Mouse (Mus musculus): ENCODE results near the gene Ccdc189. TPM values are rescaled to one million over a fixed set of nuclear protein-coding genes. Genes with fewer than 3 reads are reported as not detected.

Ccdc189 gene
- polyA plus RNA-seq, 1 experiment from 2014 or later = 5.8 TPM

GRCm38 (mm10) chr7:127589637-127590036 is 1.2 kb upstream of the Ccdc189 start:
- no peak overlapping the region for H3K9ac ChIP-seq
- H3K4me3 ChIP-seq (replicated peaks) = peak overlapping the region; percentile 77
- no peak for ATAC-seq (ENCODE audit: insufficient read depth, low FRiP score, low read depth)
- WGBS = 91% methylated on average over 9 of the region's 9 CpGs
- H3K27ac ChIP-seq = no peak overlapping the region
- peaks cover 10% of the 10 kb centered on the region for H3K4me1 ChIP-seq
- H3K27me3 ChIP-seq (replicated peaks) = no peaks in the 10 kb centered on the region
- H3K36me3 ChIP-seq = peaks cover 47% of the 10 kb centered on the region
- H3K4me2 ChIP-seq = peak overlapping the region; percentile 70
- no peaks in the 10 kb centered on the region for H3K9me3 ChIP-seq

- no peak; the same call in 1 of the 2 replicates for ATAC-seq (ENCODE audit: insufficient read depth, low FRiP score, low read depth)
- Histone ChIP-seq H3K27me3 (replicated peaks) (no peaks in the 10 kb centered on the region), H3K4me3 (replicated peaks) (peak overlapping the region; percentile 77), H3K4me1 (peaks cover 10% of the 10 kb centered on the region), H3K9ac (peak overlapping the region; percentile 86), H3K4me2 (peak overlapping the region; percentile 70), H3K9me3 (no peaks in the 10 kb centered on the region), H3K36me3 (peaks cover 41% of the 10 kb centered on the region), H3K27ac (peak overlapping the region; percentile 50; the same call in 1 of the 2 replicates)
- WGBS = 4% methylated on average over 29 of the region's 29 CpGs
These were observed 506 bp upstream of the Ccdc189 start for GRCm38 (mm10) chr7:127588901-127589300.

GRCm38 (mm10) chr7:127587196-127587595 is 1.2 kb downstream of the Ccdc189 start:
- Histone ChIP-seq H3K27ac (no peak overlapping the region), H3K9me3 (no peaks in the 10 kb centered on the region), H3K27me3 (replicated peaks) (no peaks in the 10 kb centered on the region), H3K4me3 (replicated peaks) (no peak overlapping the region; the same call in 1 of the 2 replicates), H3K9ac (no peak overlapping the region), H3K36me3 (peaks cover 41% of the 10 kb centered on the region), H3K4me2 (peak overlapping the region; percentile 88), H3K4me1 (peaks cover 10% of the 10 kb centered on the region)
- no peak for ATAC-seq (ENCODE audit: insufficient read depth, low FRiP score, low read depth)
- 59% methylated on average over 5 of the region's 5 CpGs for WGBS

DNA sequence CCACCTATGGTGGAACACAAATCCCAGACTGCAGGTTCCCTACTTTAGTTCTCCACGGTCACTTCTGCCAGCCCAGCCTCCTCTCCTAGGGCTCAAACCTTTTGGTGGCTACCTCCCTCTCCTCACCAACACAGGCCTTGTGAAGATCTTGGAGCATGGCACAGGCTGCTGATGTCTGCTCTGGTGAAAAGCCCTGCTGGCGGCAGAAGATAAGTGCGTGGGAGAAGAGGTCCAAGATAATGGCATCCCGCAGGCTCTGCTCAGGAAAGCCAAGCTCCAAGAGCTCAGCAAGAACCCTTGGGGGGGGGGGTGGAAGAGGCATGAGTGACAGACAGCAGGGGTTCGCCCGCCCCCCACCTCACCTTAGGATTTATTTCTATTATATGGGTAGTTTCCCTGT is 2.2 kb downstream of the Ccdc189 start:
- 88% methylated on average over 6 of the region's 6 CpGs for WGBS
- no peak for ATAC-seq (ENCODE audit: insufficient read depth, low FRiP score, low read depth)

GRCm38 (mm10) chr7:127585031-127585430 is 3.4 kb downstream of the Ccdc189 start:
- Histone ChIP-seq H3K9me3 (no peaks in the 10 kb centered on the region), H3K9ac (no peak overlapping the region), H3K4me3 (replicated peaks) (no peak overlapping the region), H3K4me2 (no peak overlapping the region), H3K4me1 (peaks cover 10% of the 10 kb centered on the region), H3K27me3 (replicated peaks) (no peaks in the 10 kb centered on the region), H3K27ac (no peak overlapping the region), H3K36me3 (peaks cover 29% of the 10 kb centered on the region)
- ATAC-seq (ENCODE audit: insufficient read depth, low FRiP score, low read depth) = no peak
- 79% methylated on average over 7 of the region's 7 CpGs for WGBS

More for the DNA sequence above, 2.2 kb downstream of the Ccdc189 start:
- H3K9ac ChIP-seq = no peak overlapping the region
- H3K4me2 ChIP-seq = no peak overlapping the region
- H3K27ac ChIP-seq = no peak overlapping the region
- H3K36me3 ChIP-seq = peaks cover 35% of the 10 kb centered on the region
- H3K4me3 ChIP-seq (replicated peaks) = no peak overlapping the region
- H3K9me3 ChIP-seq = no peaks in the 10 kb centered on the region
- H3K4me1 ChIP-seq = peaks cover 10% of the 10 kb centered on the region
- no peaks in the 10 kb centered on the region for H3K27me3 ChIP-seq (replicated peaks)

DNA sequence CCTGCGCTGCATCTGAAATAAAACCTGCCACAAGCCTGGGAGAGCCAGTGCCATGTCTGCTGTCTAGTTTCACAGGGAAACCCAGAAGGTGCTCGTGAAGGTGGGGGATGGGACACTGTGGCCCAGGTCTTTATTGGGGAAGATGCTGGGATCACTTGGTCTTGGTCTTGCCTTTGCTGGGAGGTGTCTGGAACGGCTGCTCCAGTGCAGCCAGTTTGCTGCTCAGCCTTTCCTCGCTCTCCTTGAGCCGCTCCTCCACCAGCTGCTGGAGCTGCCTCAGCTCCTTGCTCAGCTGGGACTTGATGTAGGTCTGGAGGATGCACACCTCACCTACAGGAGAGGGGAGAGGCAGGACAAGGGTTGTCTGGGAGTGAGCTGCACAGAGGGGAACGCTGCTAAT is 5.1 kb downstream of the Ccdc189 start:
- H3K4me1 ChIP-seq = 0 out of 2 replicates have a peak, but pooled peaks cover 5% of the 10 kb centered on the region
- H3K27me3 ChIP-seq (replicated peaks) = no peaks in the 10 kb centered on the region
- no peak for ATAC-seq (ENCODE audit: insufficient read depth, low FRiP score, low read depth)
- H3K9ac ChIP-seq = no peak overlapping the region
- H3K4me2 ChIP-seq = no peak overlapping the region
- H3K36me3 ChIP-seq = peaks cover 36% of the 10 kb centered on the region
- H3K9me3 ChIP-seq = no peaks in the 10 kb centered on the region
- no peak overlapping the region for H3K4me3 ChIP-seq (replicated peaks)
- 91% methylated on average over 6 of the region's 6 CpGs for WGBS
- H3K27ac ChIP-seq = no peak overlapping the region

DNA sequence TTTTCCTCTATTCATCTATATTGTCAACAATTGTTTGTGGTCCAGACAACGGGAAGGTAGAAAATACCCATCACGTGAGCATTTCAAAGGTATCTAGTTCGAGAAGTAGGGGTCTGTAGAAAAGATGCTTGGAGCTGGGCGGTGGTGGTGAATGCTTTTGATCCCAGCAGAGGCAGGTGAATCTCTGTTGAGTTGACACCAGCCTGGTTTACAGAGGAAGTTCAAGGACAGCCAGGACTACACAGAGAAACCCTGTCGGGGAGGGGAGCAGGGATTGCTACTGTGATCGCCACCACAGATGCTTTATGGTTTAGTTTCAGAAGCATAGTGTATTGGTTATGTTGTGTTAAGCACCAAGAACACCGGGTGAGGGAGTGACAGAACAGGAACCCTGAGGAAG is 14.3 kb downstream of the Ccdc189 start:
- no peak for ATAC-seq (ENCODE audit: insufficient read depth, low FRiP score, low read depth)
- 15% methylated on average over 7 of the region's 7 CpGs for WGBS
- no peak overlapping the region for H3K27ac ChIP-seq

DNA sequence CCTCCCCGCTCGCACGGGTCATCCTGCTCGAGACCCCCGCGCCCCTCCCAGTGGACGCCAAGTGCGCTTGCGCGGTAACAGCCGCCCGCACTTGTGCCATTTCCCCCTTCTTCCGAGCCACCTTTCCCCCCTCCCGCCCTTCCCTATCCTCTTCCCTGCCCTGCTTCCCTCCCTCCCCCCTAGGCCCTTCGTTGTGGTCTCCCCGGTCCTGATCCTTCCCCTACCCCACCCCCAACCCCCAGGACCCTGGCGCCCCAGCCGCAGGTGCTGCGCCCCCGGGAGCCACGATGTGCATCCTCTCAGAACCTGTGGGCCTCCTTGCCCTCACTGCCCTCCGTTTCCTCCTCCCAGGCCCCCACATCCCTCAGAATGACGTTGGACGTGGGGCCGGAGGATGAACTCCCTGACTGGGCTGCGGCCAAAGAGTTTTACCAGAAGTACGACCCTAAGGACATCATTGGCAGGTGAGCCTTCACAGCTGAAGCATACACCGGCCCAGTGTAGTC is 14.8 kb downstream of the Ccdc189 start:
- under 1% methylated on average over 27 of the region's 28 CpGs for WGBS
- ATAC-seq (ENCODE audit: insufficient read depth, low FRiP score, low read depth) = peak; percentile 8; the same call in 1 of the 2 replicates

More for the DNA sequence above, 14.3 kb downstream of the Ccdc189 start:
- peak overlapping the region; percentile 76 for H3K9ac ChIP-seq
- H3K4me2 ChIP-seq = peak overlapping the region; percentile 93
- H3K9me3 ChIP-seq = no peaks in the 10 kb centered on the region
- peaks cover 13% of the 10 kb centered on the region for H3K36me3 ChIP-seq
- H3K4me3 ChIP-seq (replicated peaks) = peak overlapping the region; percentile 82
- no peaks in the 10 kb centered on the region for H3K27me3 ChIP-seq (replicated peaks)
- peaks cover 10% of the 10 kb centered on the region; the same call in 1 of the 2 replicates for H3K4me1 ChIP-seq

DNA sequence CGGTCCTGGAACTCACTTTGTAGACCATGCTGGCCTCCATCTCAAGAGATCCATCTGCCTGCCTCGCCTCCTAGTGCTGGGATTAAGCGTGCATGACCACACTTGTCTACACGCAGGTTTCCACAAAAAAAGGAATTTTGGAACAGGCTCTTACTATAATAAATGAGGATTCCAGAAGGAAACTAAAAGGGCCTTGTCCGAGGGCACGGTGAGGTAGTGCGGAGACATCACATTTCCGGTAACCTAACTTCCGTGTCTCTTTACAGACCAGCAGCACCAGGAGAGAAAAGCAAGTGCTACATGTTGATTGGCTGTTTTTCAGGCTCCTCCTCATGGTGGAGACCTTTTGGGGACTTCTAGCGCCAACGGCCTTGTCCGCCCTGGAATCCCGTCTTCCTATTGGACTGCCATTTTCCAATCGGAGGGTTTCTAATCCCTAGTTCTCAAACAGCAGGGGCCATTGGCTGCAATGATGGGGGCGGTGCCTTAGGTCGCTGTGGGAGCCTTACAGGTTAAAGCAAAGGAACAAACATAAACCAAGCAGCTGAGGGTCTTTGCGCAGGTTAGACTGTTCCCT is 15.4 kb downstream of the Ccdc189 start, which contains the start of gene Phkg2:
Phkg2 (plus strand) TSS at position 446 of the 577 bp plus-strand sequence.
- H3K27ac ChIP-seq = peak within 1 kb of the TSS; percentile 81
- H3K4me1 ChIP-seq = peaks cover 10% of the 10 kb centered on the region; the same call in 1 of the 2 replicates
- WGBS = under 1% methylated on average over 17 of the region's 17 CpGs
- H3K4me2 ChIP-seq = peak within 1 kb of the TSS; percentile 93
- H3K9me3 ChIP-seq = no peaks in the 10 kb centered on the region
- H3K27me3 ChIP-seq (replicated peaks) = no peaks in the 10 kb centered on the region
- peak within 1 kb of the TSS; percentile 82 for H3K4me3 ChIP-seq (replicated peaks)
- ATAC-seq (ENCODE audit: insufficient read depth, low FRiP score, low read depth) = peak; percentile 99
- H3K36me3 ChIP-seq = peaks cover 12% of the 10 kb centered on the region; the same call in 1 of the 2 replicates
- peak within 1 kb of the TSS; percentile 76 for H3K9ac ChIP-seq

More for the DNA sequence above, 14.8 kb downstream of the Ccdc189 start:
- Histone ChIP-seq H3K9ac (peak overlapping the region; percentile 76), H3K27me3 (replicated peaks) (no peaks in the 10 kb centered on the region), H3K4me2 (peak overlapping the region; percentile 93), H3K27ac (peak overlapping the region; percentile 67), H3K9me3 (no peaks in the 10 kb centered on the region), H3K4me3 (replicated peaks) (peak overlapping the region; percentile 82), H3K36me3 (peaks cover 15% of the 10 kb centered on the region), H3K4me1 (peaks cover 10% of the 10 kb centered on the region; the same call in 1 of the 2 replicates)

DNA sequence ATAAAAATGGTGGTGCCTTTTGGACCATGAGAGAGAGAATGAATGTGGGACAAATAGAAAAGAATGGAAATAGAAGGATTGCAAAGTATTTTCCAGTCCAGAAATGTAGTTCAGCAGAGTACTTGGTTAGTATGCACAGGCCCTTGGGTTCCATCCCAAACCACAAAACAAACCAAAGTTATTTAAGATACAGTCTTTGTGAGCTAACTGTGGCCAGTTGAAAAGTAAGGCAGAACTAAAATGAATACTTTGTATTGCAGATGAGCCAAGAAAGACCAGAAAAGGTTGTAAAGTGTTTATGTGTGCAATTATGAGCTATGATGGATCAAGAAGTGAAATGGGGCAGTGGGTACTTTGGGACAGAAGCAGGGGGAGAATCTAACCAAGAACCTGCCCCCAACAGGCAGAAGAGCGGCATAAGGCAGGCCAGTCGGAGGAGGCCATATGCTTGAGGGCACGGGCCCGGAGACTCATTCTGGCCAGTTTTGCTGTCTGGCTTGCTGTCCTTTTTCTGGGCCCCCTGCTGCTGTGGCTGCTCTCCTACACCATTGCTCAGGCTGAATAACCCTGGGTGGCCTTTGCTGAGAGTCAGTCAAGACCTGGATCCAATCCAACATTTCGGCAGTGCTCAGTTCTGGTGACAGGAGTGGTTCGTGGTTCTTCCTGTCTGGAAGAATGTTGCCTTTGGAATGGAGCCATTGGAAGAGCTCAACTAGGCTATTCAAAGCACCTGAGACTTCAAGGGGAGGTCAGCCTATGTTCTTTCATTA is 23.8 kb downstream of the Ccdc189 start:
- ATAC-seq (ENCODE audit: insufficient read depth, low FRiP score, low read depth) = no peak
- no peaks in the 10 kb centered on the region for H3K4me1 ChIP-seq
- 72% methylated on average over 6 of the region's 6 CpGs for WGBS
- peaks cover 36% of the 10 kb centered on the region for H3K36me3 ChIP-seq
- H3K9me3 ChIP-seq = no peaks in the 10 kb centered on the region
- H3K27ac ChIP-seq = no peak overlapping the region
- no peaks in the 10 kb centered on the region for H3K27me3 ChIP-seq (replicated peaks)
- no peak overlapping the region for H3K4me3 ChIP-seq (replicated peaks)
- H3K9ac ChIP-seq = no peak overlapping the region
- H3K4me2 ChIP-seq = no peak overlapping the region

DNA sequence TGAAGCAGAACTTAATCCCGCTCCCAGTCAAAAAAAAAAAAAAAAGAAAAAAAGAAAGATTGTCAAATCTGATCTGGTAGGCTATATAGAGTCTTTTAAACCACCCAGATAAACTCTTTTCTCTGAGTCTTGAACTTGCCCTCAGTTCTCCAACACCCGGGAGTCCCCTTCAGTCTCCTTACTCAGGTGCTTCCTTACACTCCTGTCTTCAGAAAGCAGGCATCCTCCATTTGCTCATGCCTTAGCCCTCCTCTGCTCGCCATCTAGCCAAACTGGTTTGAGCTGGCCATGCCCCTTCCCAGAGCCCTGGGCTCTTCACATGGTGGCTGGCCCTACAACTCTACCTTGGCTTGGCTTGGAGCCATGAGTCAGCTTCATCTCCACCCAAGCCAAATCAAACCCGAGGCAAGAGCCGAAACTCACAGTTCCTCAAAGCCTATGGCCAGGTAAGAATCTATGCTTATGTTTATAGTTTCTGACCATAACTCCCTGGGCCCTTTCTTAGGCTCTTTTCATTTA is 27.0 kb downstream of the Ccdc189 start, which contains the start of gene Tmem265:
Tmem265 (plus strand) TSS at position 51 of the 519 bp plus-strand sequence.
- 87% methylated on average over 5 of the region's 5 CpGs for WGBS
- no peak within 1 kb of the TSS for H3K4me2 ChIP-seq

More for the DNA sequence above, 27.0 kb downstream of the Ccdc189 start, which contains the start of gene Tmem265:
- Histone ChIP-seq H3K4me3 (replicated peaks) (no peak within 1 kb of the TSS), H3K27me3 (replicated peaks) (no peaks in the 10 kb centered on the region), H3K27ac (no peak within 1 kb of the TSS), H3K4me1 (no peaks in the 10 kb centered on the region), H3K9ac (no peak within 1 kb of the TSS), H3K9me3 (no peaks in the 10 kb centered on the region), H3K36me3 (peaks cover 45% of the 10 kb centered on the region)
- ATAC-seq (ENCODE audit: insufficient read depth, low FRiP score, low read depth) = no peak
